Mouse (Mus musculus) cerebellum, adult 2 months (tissue): ENCODE data around the gene Wwp2.

Experiments used
- CTCF ChIP-seq: fragments of 200-500 bp; IDR thresholded peaks from 2 replicates; pipeline ENCODE4 v1.5.1; 2011; ENCODE audit warnings: low read depth, mild to moderate bottlenecking, control low read depth, low read length, moderate library complexity, borderline replicate concordance; ENCODE audit not compliant: insufficient read depth
- POLR2A ChIP-seq: fragments of 200-500 bp; IDR thresholded peaks from 2 replicates; pipeline ENCODE4 v1.6.1; 2011; ENCODE audit warnings: low read length, control low read depth, borderline replicate concordance; ENCODE audit not compliant: insufficient read depth

GRCm38 (mm10) chr8:107451414-107452066, 15.4 kb downstream of the Wwp2 start:
- TF ChIP-seq CTCF (no peak), POLR2A (no peak)
